In the genomic region with DNA sequence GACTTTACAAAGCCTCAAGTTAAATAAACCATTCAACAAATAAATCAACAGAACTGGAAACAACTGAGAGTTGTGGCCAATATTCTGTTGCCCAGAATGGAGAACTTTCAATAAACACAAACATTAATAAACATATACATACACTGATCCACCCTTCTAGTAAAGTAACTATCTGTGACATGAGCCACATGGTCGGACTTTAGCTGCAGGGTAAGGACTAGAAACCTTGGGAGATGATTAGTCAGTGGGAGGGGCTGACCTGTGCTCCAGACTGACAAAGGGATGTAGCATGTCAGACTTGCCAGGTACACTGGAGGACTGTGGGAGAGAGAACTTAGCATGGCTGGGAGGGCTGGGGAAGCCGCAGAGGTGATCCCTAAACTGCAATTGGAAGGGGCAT, we compare ENCODE assay signal across 18 mouse cellular contexts.
DNase-seq lines count a peak whose midpoint lies in the region; ATAC-seq and TF ChIP-seq lines count a peak whose summit lies in the region.
"Had no signal": no experiment of that assay in that cellular context is flagged by ENCODE, and none has a peak within 500 bp of the region (broad histone marks: within the 10 kb centered on the region; RNA-seq: fewer than 3 reads in every experiment).

No protein-coding gene starts in this region.

- no peak overlapping the region for H3K27ac ChIP-seq in lung, embryonic 16.5 days (ENCODE audit: low read length)
- H3K27ac ChIP-seq in intestine, postnatal 0 days (ENCODE audit: low read depth, low read length): no peak overlapping the region
- H3K27ac ChIP-seq in heart, embryonic 11.5 days (ENCODE audit: low read depth, low read length): no peak overlapping the region
- H3K27ac ChIP-seq: embryonic facial prominence, embryonic 13.5 days; forebrain, embryonic 12.5 days; heart, adult 2 months; hindbrain, embryonic 10.5 days had no signal

- no peaks in the 10 kb centered on the region for H3K9me3 ChIP-seq in lung, embryonic 16.5 days (ENCODE audit: control insufficient read depth, low read length)
- no peaks in the 10 kb centered on the region for H3K9me3 ChIP-seq in intestine, postnatal 0 days (ENCODE audit: control insufficient read depth)
- H3K9me3 ChIP-seq in heart, embryonic 11.5 days (replicated peaks; ENCODE audit: control insufficient read depth, low read length): no peaks in the 10 kb centered on the region
- H3K9me3 ChIP-seq: embryonic facial prominence, embryonic 13.5 days; forebrain, embryonic 12.5 days; heart, embryonic 12.5 days; hindbrain, embryonic 10.5 days had no signal

- no peak for TF ChIP-seq POLR2A in lung, adult 2 months (IDR thresholded peaks at IDR 0.05; ENCODE audit: borderline replicate concordance, extremely low read depth, low read depth, low read length)

- WGBS in lung, embryonic 16.5 days: 32% methylated on average over 2 of the region's 2 CpGs
- WGBS in lung, adult 2 months: 45% methylated on average over 2 of the region's 2 CpGs
- 37% methylated on average over 2 of the region's 2 CpGs for WGBS in intestine, postnatal 0 days
- WGBS in heart, embryonic 11.5 days (ENCODE audit: insufficient replicate concordance): 50% methylated on average over 2 of the region's 2 CpGs

- peak; percentile 23 to 40 for DNase-seq in kidney, postnatal 36 days
- DNase-seq in kidney, adult 18-20 months: no peak
- no peak for DNase-seq in lung, adult 2 months
- DNase-seq: adrenal gland, adult 2 months; adrenal gland, postnatal 25 days; cerebellum, adult 18-20 months; cerebellum, adult 9-11 months; cerebellum, postnatal 36 days; forebrain, postnatal 0 days; gastrocnemius, postnatal 14 days; heart, adult 2 months had no signal

- peak; percentile 78 for ATAC-seq in lung, embryonic 16.5 days (ENCODE audit: low read depth)
- ATAC-seq in intestine, postnatal 0 days: 0 out of 2 replicates have a peak, but pooled peaks have one; percentile 47
- no peak for ATAC-seq in heart, embryonic 11.5 days (replicated peaks; ENCODE audit: insufficient number of reproducible peaks, low FRiP score, low TSS enrichment)
- ATAC-seq: forebrain, postnatal 0 days had no signal

- no peaks in the 10 kb centered on the region for H3K27me3 ChIP-seq in lung, embryonic 16.5 days (ENCODE audit: control insufficient read depth, insufficient read depth, low read depth, low read length)
- H3K27me3 ChIP-seq in intestine, postnatal 0 days (replicated peaks; ENCODE audit: control insufficient read depth, insufficient read depth, low read length): no peaks in the 10 kb centered on the region
- no peaks in the 10 kb centered on the region for H3K27me3 ChIP-seq in heart, embryonic 11.5 days (ENCODE audit: control insufficient read depth, insufficient read depth, low read length)
- H3K27me3 ChIP-seq: forebrain, embryonic 12.5 days; heart, embryonic 12.5 days had no signal

- H3K36me3 ChIP-seq in lung, embryonic 16.5 days (ENCODE audit: control insufficient read depth, insufficient read depth, low read length): no peaks in the 10 kb centered on the region
- no peaks in the 10 kb centered on the region for H3K36me3 ChIP-seq in intestine, postnatal 0 days (ENCODE audit: control insufficient read depth, insufficient read depth)
- no peaks in the 10 kb centered on the region for H3K36me3 ChIP-seq in heart, embryonic 11.5 days (ENCODE audit: control insufficient read depth, insufficient read depth, low read length)
- H3K36me3 ChIP-seq: embryonic facial prominence, embryonic 13.5 days; forebrain, embryonic 12.5 days; heart, embryonic 12.5 days; hindbrain, embryonic 10.5 days had no signal

- no peak overlapping the region for H3K4me3 ChIP-seq in lung, embryonic 16.5 days (ENCODE audit: low read length)
- no peak overlapping the region for H3K4me3 ChIP-seq in lung, adult 2 months (replicated peaks; ENCODE audit: extremely low read depth, low read depth, low read length)
- no peak overlapping the region for H3K4me3 ChIP-seq in intestine, postnatal 0 days (ENCODE audit: low read depth, low read length)
- no peak overlapping the region for H3K4me3 ChIP-seq in heart, embryonic 11.5 days (ENCODE audit: low read depth, low read length)
- H3K4me3 ChIP-seq: embryonic facial prominence, embryonic 13.5 days; forebrain, embryonic 12.5 days; heart, adult 2 months; heart, embryonic 12.5 days; hindbrain, embryonic 10.5 days had no signal

- H3K9ac ChIP-seq in lung, embryonic 16.5 days (ENCODE audit: low read length): no peak overlapping the region
- H3K9ac ChIP-seq in intestine, postnatal 0 days (ENCODE audit: low read depth, low read length): no peak overlapping the region
- H3K9ac ChIP-seq in heart, embryonic 11.5 days (ENCODE audit: low read depth, low read length): no peak overlapping the region
- H3K9ac ChIP-seq: embryonic facial prominence, embryonic 13.5 days; forebrain, embryonic 12.5 days; forebrain, postnatal 0 days; heart, embryonic 12.5 days had no signal

- peaks cover 15% of the 10 kb centered on the region for H3K4me1 ChIP-seq in lung, embryonic 16.5 days (replicated peaks; ENCODE audit: control insufficient read depth, insufficient read depth, low read length)
- H3K4me1 ChIP-seq in lung, adult 2 months (ENCODE audit: control insufficient read depth, insufficient read depth, low read length): no peaks in the 10 kb centered on the region
- no peaks in the 10 kb centered on the region for H3K4me1 ChIP-seq in intestine, postnatal 0 days (replicated peaks; ENCODE audit: control insufficient read depth, insufficient read depth, low read length)
- peaks cover 7% of the 10 kb centered on the region; the same call in 1 of the 2 replicates for H3K4me1 ChIP-seq in heart, embryonic 11.5 days (ENCODE audit: control insufficient read depth, insufficient read depth, low read length)
- H3K4me1 ChIP-seq: embryonic facial prominence, embryonic 13.5 days; forebrain, embryonic 12.5 days; hindbrain, embryonic 10.5 days had no signal

- TF ChIP-seq CTCF in lung, adult 2 months (IDR thresholded peaks at IDR 0.05; ENCODE audit: insufficient read depth, low read length): no peak
- no peak for TF ChIP-seq CTCF in intestine, postnatal 0 days (IDR thresholded peaks at IDR 0.05; ENCODE audit: low read depth)

- no peak overlapping the region for H3K4me2 ChIP-seq in lung, embryonic 16.5 days (ENCODE audit: low read depth, low read length)
- H3K4me2 ChIP-seq in intestine, postnatal 0 days (replicated peaks; ENCODE audit: low read depth): no peak overlapping the region
- no peak overlapping the region for H3K4me2 ChIP-seq in heart, embryonic 11.5 days
- H3K4me2 ChIP-seq: embryonic facial prominence, embryonic 13.5 days; forebrain, embryonic 12.5 days; heart, embryonic 12.5 days had no signal

Comparison
In these comparisons a context has a peak if more than half of its experiments do, and no peak if none do; other contexts are left out.
1. DNase-seq: peak in kidney, postnatal 36 days (2 of 2); none in kidney, adult 18-20 months (single experiment) and lung, adult 2 months (single experiment).